Mouse (Mus musculus): Measurements from ENCODE around the gene Ccdc142. TPM values are rescaled to one million over a fixed set of nuclear protein-coding genes. Genes with fewer than 3 reads are reported as not detected.
A peak's percentile ranks its signal among the peaks of the same experiment; 100 is the strongest.

The Ccdc142 gene
- total RNA-seq, 2 experiments from 2014 or later: 0.58 to 0.79 TPM

- ATAC-seq (replicated peaks; ENCODE audit: poor library complexity): no peak
These were observed 35.0 kb downstream of the Ccdc142 start for GRCm38 (mm10) chr6:83136291-83136880.

DNA sequence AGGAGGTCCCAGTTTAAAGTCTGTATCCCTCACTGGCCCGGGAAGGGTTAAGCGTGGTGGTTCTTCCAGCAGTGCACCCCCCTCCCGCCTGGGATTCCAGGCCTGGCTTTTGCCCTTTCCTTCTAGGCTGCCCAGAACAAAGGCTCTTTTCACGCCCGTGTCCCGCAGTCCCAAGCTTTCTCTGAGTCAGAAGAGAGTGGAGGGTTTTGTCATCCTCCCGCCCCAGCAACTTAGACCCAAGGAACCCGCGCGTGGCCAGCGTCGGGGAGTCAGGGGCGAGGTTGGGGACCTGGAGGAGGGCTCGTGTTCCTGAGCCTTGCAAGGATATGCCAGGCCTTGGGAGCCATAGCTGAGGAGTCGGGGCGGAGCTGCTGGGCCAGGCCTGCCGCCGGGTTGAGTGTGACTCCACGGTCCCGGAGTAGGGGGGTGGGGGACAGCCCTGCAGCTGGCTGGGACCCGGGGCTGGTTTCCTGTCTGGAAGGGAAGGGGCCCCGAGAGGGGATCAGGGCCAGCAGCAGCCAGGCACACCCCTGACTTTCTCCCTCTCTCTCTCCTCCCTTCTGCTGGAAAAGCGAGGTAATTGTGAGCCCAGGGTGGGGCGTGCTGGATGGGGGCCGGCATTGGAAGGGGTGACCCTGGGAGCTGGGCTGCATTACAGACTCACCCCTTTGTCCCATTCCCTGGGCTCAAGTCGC lies 35.6 kb downstream of the Ccdc142 start:
- ATAC-seq (replicated peaks; ENCODE audit: poor library complexity): 0 out of 2 replicates have a peak, but pooled peaks have one; percentile 6

GRCm38 (mm10) chr6:83137576-83137950 lies 36.2 kb downstream of the Ccdc142 start:
- ATAC-seq (replicated peaks; ENCODE audit: poor library complexity): peak; percentile 40

- peak; percentile 43 for ATAC-seq (replicated peaks; ENCODE audit: poor library complexity)
These were observed 36.7 kb downstream of the Ccdc142 start for GRCm38 (mm10) chr6:83138056-83138455.

GRCm38 (mm10) chr6:83140044-83140443 lies 38.6 kb downstream of the Ccdc142 start:
- no peak for ATAC-seq (replicated peaks; ENCODE audit: poor library complexity)

- ATAC-seq (replicated peaks; ENCODE audit: poor library complexity): no peak
These were observed 40.2 kb downstream of the Ccdc142 start for GRCm38 (mm10) chr6:83141636-83142035.

DNA sequence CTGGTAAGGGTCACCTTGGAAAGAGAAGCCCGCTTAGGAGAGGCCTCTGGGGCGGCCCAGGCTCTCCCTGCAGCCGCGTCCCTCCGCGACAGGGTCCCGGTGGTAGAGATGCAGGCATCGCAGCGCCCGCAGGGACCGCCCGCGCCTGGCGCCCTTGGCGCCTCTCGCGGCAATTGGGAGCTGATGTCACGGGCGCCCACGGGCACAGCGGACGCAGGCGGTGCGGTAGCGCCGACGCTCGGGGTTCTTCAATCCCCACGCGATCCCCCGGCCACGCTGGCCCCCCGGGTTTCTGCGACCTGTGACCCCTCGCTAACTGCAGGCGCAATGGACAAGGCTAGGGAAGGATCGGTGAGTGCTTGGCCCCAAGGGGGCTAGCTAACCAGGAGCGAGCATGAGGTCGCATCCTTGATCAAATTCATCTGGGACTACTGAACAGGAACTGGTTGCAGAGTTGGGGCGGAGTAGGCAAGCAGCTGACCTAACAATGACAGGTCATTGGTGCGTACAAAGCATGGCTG lies 40.9 kb downstream of the Ccdc142 start:
- ATAC-seq (replicated peaks; ENCODE audit: poor library complexity): 0 out of 2 replicates have a peak, but pooled peaks have one; percentile 13

DNA sequence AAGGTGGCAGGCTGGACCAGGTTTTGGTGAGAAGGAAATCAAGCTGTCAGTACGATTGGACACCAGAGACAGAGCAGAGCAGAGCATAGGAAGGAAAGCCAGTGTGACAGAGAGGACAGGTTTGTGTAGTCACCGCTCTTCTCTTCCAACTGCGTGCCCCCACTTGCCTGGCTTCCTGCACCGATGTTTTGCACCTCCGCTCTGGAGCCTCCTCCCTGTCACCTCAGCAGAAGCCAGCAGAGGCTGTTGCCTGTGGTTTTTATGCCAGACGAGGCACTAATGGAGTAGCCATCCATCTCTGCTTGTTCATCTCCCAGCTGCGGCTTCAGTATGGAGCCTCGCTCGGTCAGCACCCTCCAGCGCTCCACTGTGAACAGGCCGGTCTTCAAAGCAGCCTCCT lies 41.5 kb downstream of the Ccdc142 start:
- ATAC-seq (replicated peaks; ENCODE audit: poor library complexity): no peak

- ATAC-seq (replicated peaks; ENCODE audit: poor library complexity): no peak
These were observed 43.8 kb downstream of the Ccdc142 start for GRCm38 (mm10) chr6:83145209-83145608.

DNA sequence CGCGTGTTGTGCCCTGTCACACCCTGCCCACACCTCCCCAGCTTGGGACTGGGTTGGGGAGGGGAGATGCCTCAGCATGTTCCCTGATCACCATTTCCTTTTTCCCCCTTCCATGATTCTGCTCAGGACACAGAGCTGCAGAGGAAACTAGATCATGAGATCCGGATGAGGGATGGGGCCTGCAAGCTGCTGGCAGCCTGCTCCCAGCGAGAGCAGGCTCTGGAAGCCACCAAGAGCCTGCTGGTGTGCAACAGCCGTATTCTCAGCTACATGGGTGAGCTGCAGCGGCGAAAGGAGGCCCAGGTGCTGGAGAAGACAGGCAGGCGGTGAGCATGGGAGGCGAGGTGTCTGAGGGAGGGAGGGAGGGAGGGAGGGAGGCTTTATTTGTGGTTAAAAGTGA lies 44.4 kb downstream of the Ccdc142 start:
- ATAC-seq (replicated peaks; ENCODE audit: poor library complexity): no peak

DNA sequence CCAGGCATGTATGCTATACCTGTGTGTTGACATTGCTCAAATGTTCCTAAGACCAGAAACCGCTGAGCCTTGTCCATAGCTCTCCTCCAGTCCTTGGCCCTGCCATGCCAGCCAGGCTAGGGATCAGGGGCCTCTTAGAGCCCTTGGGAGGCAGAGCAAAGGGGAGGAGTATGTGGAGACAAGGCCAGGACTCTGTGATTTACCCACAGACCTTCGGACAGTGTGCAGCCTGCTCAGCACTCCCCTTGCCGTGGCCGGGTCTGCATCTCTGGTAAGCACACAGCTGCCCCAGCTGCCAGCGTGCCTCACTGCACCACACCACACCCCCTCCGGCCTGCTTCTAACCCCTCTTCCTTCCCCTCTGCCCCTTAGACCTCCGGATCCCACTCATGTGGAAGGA lies 45.9 kb downstream of the Ccdc142 start:
- no peak for ATAC-seq (replicated peaks; ENCODE audit: poor library complexity)

GRCm38 (mm10) chr6:83151721-83152120 lies 50.3 kb downstream of the Ccdc142 start:
- ATAC-seq (replicated peaks; ENCODE audit: poor library complexity): no peak

- no peak for ATAC-seq (replicated peaks; ENCODE audit: poor library complexity)
These were observed 51.6 kb downstream of the Ccdc142 start for GRCm38 (mm10) chr6:83153038-83153437.

GRCm38 (mm10) chr6:83153485-83153884 lies 52.1 kb downstream of the Ccdc142 start:
- ATAC-seq (replicated peaks; ENCODE audit: poor library complexity): no peak

GRCm38 (mm10) chr6:83155552-83156238 lies 54.3 kb downstream of the Ccdc142 start:
- no peak for ATAC-seq (replicated peaks; ENCODE audit: poor library complexity)

DNA sequence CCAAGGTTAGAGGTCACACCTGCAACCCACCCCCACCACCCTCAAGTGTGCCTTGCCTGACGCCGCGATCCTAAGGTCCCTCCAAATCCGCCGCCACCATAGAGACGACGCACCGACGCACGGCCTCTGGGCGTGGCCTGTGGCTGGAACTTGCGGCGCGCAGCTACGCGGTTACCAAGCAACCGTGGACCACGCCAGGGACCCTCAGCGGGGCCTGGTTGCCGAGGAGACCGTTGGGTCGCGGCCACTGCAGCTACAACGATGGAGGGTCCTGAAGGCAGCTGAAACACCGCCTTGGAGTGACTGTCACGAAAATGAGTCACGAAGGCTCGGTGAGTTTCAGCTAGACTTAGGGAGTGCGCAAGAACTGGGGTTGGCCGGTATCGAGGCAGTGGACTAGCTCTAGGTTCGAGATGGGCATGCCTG lies 54.9 kb downstream of the Ccdc142 start, which contains the start of the genes Wdr54 and 1700003E16Rik:
Gene Wdr54 (minus strand): TSS at position 139 of the 426 bp plus-strand sequence.
Gene 1700003E16Rik (plus strand): TSS at position 146 of the 426 bp plus-strand sequence.
- peak; percentile 87 for ATAC-seq (replicated peaks; ENCODE audit: poor library complexity)

Other genes starting within 250 kb of the Ccdc142 start
- gene Sema4f, start 161.8 kb upstream of the Ccdc142 start, total RNA-seq (2015): 0.15 and 0.27 TPM in 2 replicates
- gene Sema4f, start 161.8 kb upstream of the Ccdc142 start, total RNA-seq (2017): 0.04 and 0.17 TPM in 2 replicates
- 5.0 and 8.0 TPM in 2 replicates for gene M1ap, start 154.7 kb upstream of the Ccdc142 start, total RNA-seq (2015)
- 5.1 and 5.9 TPM in 2 replicates for gene M1ap, start 154.7 kb upstream of the Ccdc142 start, total RNA-seq (2017)
- 6.5 and 6.8 TPM in 2 replicates for gene Dok1, start 68.1 kb upstream of the Ccdc142 start, total RNA-seq (2015)
- 14.1 and 18.2 TPM in 2 replicates for gene Dok1, start 68.1 kb upstream of the Ccdc142 start, total RNA-seq (2017)
- gene Loxl3, start 67.4 kb upstream of the Ccdc142 start, total RNA-seq (2015): 0.59 and 1.4 TPM in 2 replicates
- 1.0 and 1.7 TPM in 2 replicates for gene Loxl3, start 67.4 kb upstream of the Ccdc142 start, total RNA-seq (2017)
- gene Aup1, start 47.1 kb upstream of the Ccdc142 start, total RNA-seq (2015): 135 and 178 TPM in 2 replicates
- gene Aup1, start 47.1 kb upstream of the Ccdc142 start, total RNA-seq (2017): 112 and 133 TPM in 2 replicates
- gene Htra2, start 46.3 kb upstream of the Ccdc142 start, total RNA-seq (2015): 128 and 129 TPM in 2 replicates
- 77.3 and 82.3 TPM in 2 replicates for gene Htra2, start 46.3 kb upstream of the Ccdc142 start, total RNA-seq (2017)
- 1.2 and 1.7 TPM in 2 replicates for gene Dqx1, start 43.8 kb upstream of the Ccdc142 start, total RNA-seq (2015)
- 0.75 and 1.0 TPM in 2 replicates for gene Dqx1, start 43.8 kb upstream of the Ccdc142 start, total RNA-seq (2017)
- gene Tlx2, start 31.3 kb upstream of the Ccdc142 start, total RNA-seq (2015): not detected in 2 replicates
- not detected in 2 replicates for gene Tlx2, start 31.3 kb upstream of the Ccdc142 start, total RNA-seq (2017)
- 26.5 and 27.2 TPM in 2 replicates for gene Pcgf1, start 23.7 kb upstream of the Ccdc142 start, total RNA-seq (2015)
- gene Pcgf1, start 23.7 kb upstream of the Ccdc142 start, total RNA-seq (2017): 15.3 and 20.4 TPM in 2 replicates
- not detected in 2 replicates for gene Lbx2, start 15.2 kb upstream of the Ccdc142 start, total RNA-seq (2015)
- not detected in 2 replicates for gene Lbx2, start 15.2 kb upstream of the Ccdc142 start, total RNA-seq (2017)
- 1.5 and 1.6 TPM in 2 replicates for gene Gm42688, start within 50 bp of the Ccdc142 start, total RNA-seq (2015)
- 2.7 and 3.0 TPM in 2 replicates for gene Gm42688, start within 50 bp of the Ccdc142 start, total RNA-seq (2017)
- 53.6 and 60.8 TPM in 2 replicates for gene Mrpl53, start 7.4 kb downstream of the Ccdc142 start, total RNA-seq (2015)
- gene Mrpl53, start 7.4 kb downstream of the Ccdc142 start, total RNA-seq (2017): 19.5 and 29.2 TPM in 2 replicates
- 54.6 and 69.0 TPM in 2 replicates for gene Mogs, start 13.9 kb downstream of the Ccdc142 start, total RNA-seq (2015)
- gene Mogs, start 13.9 kb downstream of the Ccdc142 start, total RNA-seq (2017): 122 and 130 TPM in 2 replicates
- gene Wbp1, start 20.0 kb downstream of the Ccdc142 start, total RNA-seq (2015): 25.8 and 27.8 TPM in 2 replicates
- 85.0 and 96.7 TPM in 2 replicates for gene Wbp1, start 20.0 kb downstream of the Ccdc142 start, total RNA-seq (2017)
- gene Ino80b, start 23.8 kb downstream of the Ccdc142 start, total RNA-seq (2015): 20.7 and 24.4 TPM in 2 replicates
- gene Ino80b, start 23.8 kb downstream of the Ccdc142 start, total RNA-seq (2017): 35.5 and 44.4 TPM in 2 replicates
- 1.9 and 2.4 TPM in 2 replicates for gene Rtkn, start 33.9 kb downstream of the Ccdc142 start, total RNA-seq (2015)
- 2.2 and 2.4 TPM in 2 replicates for gene Rtkn, start 33.9 kb downstream of the Ccdc142 start, total RNA-seq (2017)
- gene Wdr54, start 54.8 kb downstream of the Ccdc142 start, total RNA-seq (2015): 0.57 TPM in 1 of 2 replicates, not detected in the other
- under 0.01 and 0.14 TPM in 2 replicates for gene Wdr54, start 54.8 kb downstream of the Ccdc142 start, total RNA-seq (2017)
- gene 1700003E16Rik, start 54.8 kb downstream of the Ccdc142 start, total RNA-seq (2015): not detected in 2 replicates
- gene 1700003E16Rik, start 54.8 kb downstream of the Ccdc142 start, total RNA-seq (2017): not detected in 2 replicates
- gene Dctn1, start 64.3 kb downstream of the Ccdc142 start, total RNA-seq (2015): 50.8 and 51.4 TPM in 2 replicates
- 85.9 and 86.2 TPM in 2 replicates for gene Dctn1, start 64.3 kb downstream of the Ccdc142 start, total RNA-seq (2017)
- 0.10 TPM in 1 of 2 replicates, not detected in the other for gene Slc4a5, start 118.2 kb downstream of the Ccdc142 start, total RNA-seq (2015)
- under 0.01 TPM in 1 of 2 replicates, not detected in the other for gene Slc4a5, start 118.2 kb downstream of the Ccdc142 start, total RNA-seq (2017)
- 19.7 and 26.8 TPM in 2 replicates for gene Mthfd2, start 224.3 kb downstream of the Ccdc142 start, total RNA-seq (2015)
- 23.1 and 25.0 TPM in 2 replicates for gene Mthfd2, start 224.3 kb downstream of the Ccdc142 start, total RNA-seq (2017)
- gene Mob1a, start 224.4 kb downstream of the Ccdc142 start, total RNA-seq (2015): 83.8 and 90.1 TPM in 2 replicates
- gene Mob1a, start 224.4 kb downstream of the Ccdc142 start, total RNA-seq (2017): 129 and 133 TPM in 2 replicates
- gene Bola3, start 247.5 kb downstream of the Ccdc142 start, total RNA-seq (2015): 81.1 and 95.2 TPM in 2 replicates
- 62.6 and 70.8 TPM in 2 replicates for gene Bola3, start 247.5 kb downstream of the Ccdc142 start, total RNA-seq (2017)